ENCODE assay signal across 28 mouse cellular contexts in the genomic region with DNA sequence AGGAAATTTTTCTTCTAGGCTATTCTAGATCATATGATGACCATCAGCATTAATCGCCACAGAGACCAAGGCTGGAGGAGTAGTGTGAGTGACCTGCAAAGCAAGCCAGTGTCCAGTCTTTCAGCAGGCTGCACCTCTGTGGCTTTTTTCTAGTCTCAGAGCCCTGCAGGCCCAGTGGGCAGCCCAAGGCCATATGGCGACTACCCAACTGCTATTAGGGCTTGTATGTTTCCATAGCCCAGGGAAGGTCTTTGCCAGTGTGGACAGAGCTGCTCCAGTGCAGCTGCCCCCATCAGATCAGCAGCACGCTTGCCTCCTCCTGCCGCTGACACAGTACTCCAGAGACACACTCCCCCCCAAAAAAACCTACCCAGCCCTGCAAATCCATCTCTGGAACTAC.
A peak's percentile ranks its signal among the peaks of the same experiment; 100 is the strongest.
DNase-seq lines count a peak whose midpoint lies in the region; ATAC-seq and TF ChIP-seq lines count a peak whose summit lies in the region.
"Had no signal": no experiment of that assay in that cellular context is flagged by ENCODE, and none has a peak within 500 bp of the region (broad histone marks: within the 10 kb centered on the region; RNA-seq: fewer than 3 reads in every experiment).

No protein-coding gene starts in this region.

- peak; percentile 52 for DNase-seq in cerebellum, adult 11-12 months
- DNase-seq in cerebellum, adult 8-10 months, result no peak
- no peak for DNase-seq in hindbrain, postnatal 0 days (ENCODE audit: low spot score)
- DNase-seq in cerebellum, postnatal 25 days, result peak; percentile 58 to 71
- DNase-seq in layer of hippocampus, adult 9-10 months (ENCODE audit: low spot score), result no peak
- DNase-seq: adrenal gland, adult 8-10 months; gastrocnemius, adult 2 months; gastrocnemius, postnatal 36 days; heart, adult 18-20 months; heart, postnatal 36 days; kidney, adult 11 months; kidney, postnatal 25 days; lung, postnatal 36 days; right cerebral cortex, adult 18-20 months; spleen, adult 18-20 months; thymus, postnatal 14 days had no signal

- ATAC-seq in hindbrain, embryonic 12.5 days (ENCODE audit: low FRiP score), result no peak
- no peak for ATAC-seq in hindbrain, postnatal 0 days
- ATAC-seq in neural tube, embryonic 15.5 days (ENCODE audit: low FRiP score), result no peak
- ATAC-seq: activated CD4-positive, CD25-positive, alpha-beta regulatory T cell, adult 4 months; forebrain, embryonic 13.5 days; inflammation-experienced regulatory T-cells, adult 6 months; midbrain, embryonic 16.5 days had no signal

- no peaks in the 10 kb centered on the region for H3K27me3 ChIP-seq in hindbrain, embryonic 12.5 days
- no peaks in the 10 kb centered on the region for H3K27me3 ChIP-seq in hindbrain, postnatal 0 days (ENCODE audit: insufficient read depth, low read length)
- no peaks in the 10 kb centered on the region for H3K27me3 ChIP-seq in neural tube, embryonic 15.5 days (replicated peaks)
- H3K27me3 ChIP-seq: forebrain, embryonic 13.5 days; limb, embryonic 13.5 days; lung, embryonic 15.5 days; neural tube, embryonic 12.5 days had no signal

- no peaks in the 10 kb centered on the region for H3K36me3 ChIP-seq in hindbrain, embryonic 12.5 days
- H3K36me3 ChIP-seq in hindbrain, postnatal 0 days (ENCODE audit: insufficient read depth, low read length), result no peaks in the 10 kb centered on the region
- H3K36me3 ChIP-seq in neural tube, embryonic 15.5 days, result no peaks in the 10 kb centered on the region
- H3K36me3 ChIP-seq: limb, embryonic 13.5 days; lung, embryonic 15.5 days; neural tube, embryonic 12.5 days had no signal

- WGBS in hindbrain, embryonic 12.5 days, result 80% methylated on average over 4 of the region's 4 CpGs
- 60% methylated on average over 4 of the region's 4 CpGs for whole genome bisulfite sequencing in hindbrain, postnatal 0 days
- 64% methylated on average over 4 of the region's 4 CpGs for WGBS in neural tube, embryonic 15.5 days

- no peak overlapping the region for H3K9ac ChIP-seq in hindbrain, embryonic 12.5 days
- H3K9ac ChIP-seq in hindbrain, postnatal 0 days (replicated peaks; ENCODE audit: low read length), result no peak overlapping the region
- H3K9ac ChIP-seq in neural tube, embryonic 15.5 days (replicated peaks), result no peak overlapping the region
- H3K9ac ChIP-seq: forebrain, embryonic 13.5 days; limb, embryonic 13.5 days; lung, embryonic 15.5 days; neural tube, embryonic 12.5 days had no signal

- no peak overlapping the region for H3K4me2 ChIP-seq in hindbrain, embryonic 12.5 days (replicated peaks)
- no peak overlapping the region for H3K4me2 ChIP-seq in hindbrain, postnatal 0 days (ENCODE audit: low read depth, low read length)
- no peak overlapping the region for H3K4me2 ChIP-seq in neural tube, embryonic 15.5 days
- H3K4me2 ChIP-seq: forebrain, embryonic 13.5 days; heart, embryonic 11.5 days; limb, embryonic 13.5 days; liver, embryonic 11.5 days; lung, embryonic 15.5 days; midbrain, embryonic 11.5 days; neural tube, embryonic 12.5 days had no signal

- no peaks in the 10 kb centered on the region for H3K9me3 ChIP-seq in hindbrain, embryonic 12.5 days (replicated peaks)
- H3K9me3 ChIP-seq in hindbrain, postnatal 0 days (ENCODE audit: low read length), result no peaks in the 10 kb centered on the region
- no peaks in the 10 kb centered on the region for H3K9me3 ChIP-seq in neural tube, embryonic 15.5 days (replicated peaks)
- H3K9me3 ChIP-seq: forebrain, embryonic 13.5 days; limb, embryonic 13.5 days; lung, embryonic 15.5 days; neural tube, embryonic 12.5 days had no signal

- no peak overlapping the region for H3K4me3 ChIP-seq in hindbrain, embryonic 12.5 days
- no peak overlapping the region for H3K4me3 ChIP-seq in hindbrain, postnatal 0 days (ENCODE audit: low read length)
- no peak overlapping the region for H3K4me3 ChIP-seq in neural tube, embryonic 15.5 days (replicated peaks)
- H3K4me3 ChIP-seq: forebrain, embryonic 13.5 days; gastrocnemius, adult 2 months; limb, embryonic 13.5 days; lung, embryonic 15.5 days; neural tube, embryonic 12.5 days had no signal

- peak overlapping the region; percentile 24; the same call in 1 of the 2 replicates for H3K27ac ChIP-seq in hindbrain, embryonic 12.5 days
- H3K27ac ChIP-seq in hindbrain, postnatal 0 days, result no peak overlapping the region
- H3K27ac ChIP-seq in neural tube, embryonic 15.5 days (replicated peaks), result peak overlapping the region; percentile 34
- H3K27ac ChIP-seq: forebrain, embryonic 13.5 days; gastrocnemius, adult 2 months; limb, embryonic 13.5 days; lung, embryonic 15.5 days; neural tube, embryonic 12.5 days had no signal

- peaks cover 8% of the 10 kb centered on the region; the same call in 1 of the 2 replicates for H3K4me1 ChIP-seq in hindbrain, embryonic 12.5 days
- H3K4me1 ChIP-seq in hindbrain, postnatal 0 days (ENCODE audit: insufficient read depth, low read length), result 0 out of 2 replicates have a peak, but pooled peaks cover 7% of the 10 kb centered on the region
- H3K4me1 ChIP-seq in neural tube, embryonic 15.5 days, result peaks cover 21% of the 10 kb centered on the region
- H3K4me1 ChIP-seq: forebrain, embryonic 13.5 days; limb, embryonic 13.5 days; lung, embryonic 15.5 days; neural tube, embryonic 12.5 days had no signal

- TF ChIP-seq CTCF in hindbrain, postnatal 0 days (IDR thresholded peaks at IDR 0.05; ENCODE audit: low read depth), result no peak

Comparison
In these comparisons a context has a peak if more than half of its experiments do, and no peak if none do; other contexts are left out.
1. DNase-seq: peak in cerebellum, adult 11-12 months (single experiment) and cerebellum, postnatal 25 days (2 of 2); none in cerebellum, adult 8-10 months (single experiment), hindbrain, postnatal 0 days (single experiment) and layer of hippocampus, adult 9-10 months (single experiment).